Mouse (Mus musculus) CH12.LX (cell line): ENCODE measurements at regions not wholly inside any gene's neighbourhood (a gene's known extent, or its start where the extent isn't known, plus 50 kb on each side); places are given as distances from the start of the nearest gene placed in this dataset.

Experiments
- DNase-seq: peaks from one replicate; pipeline ENCODE4 v3.0.0-alpha.2; 2013; ENCODE audit errors: extremely low read depth
- H3K27ac ChIP-seq: 2 replicates; pipeline ENCODE4 v1.5.1; 2012; ENCODE audit warnings: low read depth, mild to moderate bottlenecking, control low read depth, moderate library complexity; ENCODE audit not compliant: insufficient read depth
- H3K27me3 ChIP-seq: replicated peaks from 2 replicates; pipeline ENCODE3; 2012; ENCODE audit warnings: inconsistent platforms
- H3K36me3 ChIP-seq, 2 experiments: replicated peaks in 1 of 2; 2 replicates each; pipeline versions ENCODE3 to v1.6.1; 2012; ENCODE audit warnings: inconsistent platforms in 1 of 2, low read length in 1 of 2, mild to moderate bottlenecking in 1 of 2, mixed read lengths in 1 of 2, moderate library complexity in 1 of 2; ENCODE audit not compliant: control insufficient read depth in 1 of 2, insufficient read depth in 1 of 2
- H3K4me1 ChIP-seq, 2 experiments: 2 replicates each; pipeline ENCODE4 v1.6.1; 2012; ENCODE audit warnings: inconsistent platforms in 1 of 2, moderate library complexity in 1 of 2; ENCODE audit not compliant: insufficient read depth in 2 of 2, control insufficient read depth in 1 of 2
- H3K4me2 ChIP-seq: 2 replicates; pipeline ENCODE4 v1.6.1; 2012; ENCODE audit warnings: low read depth, mild to moderate bottlenecking, control low read depth; ENCODE audit not compliant: poor library complexity, insufficient read depth, severe bottlenecking
- H3K4me3 ChIP-seq, 3 experiments: fragments of 150-350 bp in 1 of 3; sonication (generic) in 1 of 3; replicated peaks in 1 of 3; 2 replicates each; pipeline versions ENCODE3 to v1.5.1; 2011 to 2012; ENCODE audit warnings: low read depth in 2 of 3, low read length in 2 of 3, mild to moderate bottlenecking in 2 of 3, moderate library complexity in 2 of 3, control low read depth in 1 of 3, improper control_type of control experiment in 1 of 3, inconsistent platforms in 1 of 3, mixed read lengths in 1 of 3; ENCODE audit not compliant: poor library complexity in 1 of 3
- H3K79me2 ChIP-seq: replicated peaks from 2 replicates; pipeline ENCODE4 v1.6.1; 2012; ENCODE audit warnings: mild to moderate bottlenecking, moderate library complexity; ENCODE audit not compliant: control insufficient read depth, poor library complexity, insufficient read depth, severe bottlenecking; ENCODE audit errors: extremely low read depth
- H3K9ac ChIP-seq: 2 replicates; pipeline ENCODE4 v1.6.1; 2012; ENCODE audit warnings: low read depth, mild to moderate bottlenecking, control low read depth, moderate library complexity; ENCODE audit not compliant: insufficient read depth
- H3K9me3 ChIP-seq: replicated peaks from 2 replicates; pipeline ENCODE3; 2012; ENCODE audit warnings: low read length, inconsistent platforms, mixed read lengths
- CHD1 ChIP-seq: IDR thresholded peaks from 2 replicates; pipeline ENCODE4 v1.6.1; 2012; ENCODE audit warnings: low read depth, low read length, improper control_type of control experiment, inconsistent platforms
- CHD2 ChIP-seq: IDR thresholded peaks from 2 replicates; pipeline ENCODE4 v1.6.1; 2011; ENCODE audit warnings: low read length, improper control_type of control experiment
- E2F4 ChIP-seq: IDR thresholded peaks from 2 replicates; pipeline ENCODE4 v1.6.1; 2011; ENCODE audit warnings: low read depth, low read length, improper control_type of control experiment; ENCODE audit not compliant: insufficient replicate concordance
- EP300 ChIP-seq: IDR thresholded peaks from 2 replicates; pipeline ENCODE4 v1.6.1; 2011; ENCODE audit warnings: low read length, improper control_type of control experiment
- GABPA ChIP-seq: IDR thresholded peaks from 2 replicates; pipeline ENCODE4 v1.6.1; 2012; ENCODE audit warnings: low read depth, low read length, improper control_type of control experiment, inconsistent platforms; ENCODE audit not compliant: insufficient replicate concordance
- IRF4 ChIP-seq: IDR thresholded peaks from 2 replicates; pipeline ENCODE4 v1.6.1; 2014; ENCODE audit warnings: low read depth, mild to moderate bottlenecking, inconsistent platforms, low read length, improper control_type of control experiment
- JUN ChIP-seq: IDR thresholded peaks from 2 replicates; pipeline ENCODE4 v1.6.1; 2011; ENCODE audit warnings: low read depth, mild to moderate bottlenecking, low read length, improper control_type of control experiment, moderate library complexity; ENCODE audit not compliant: insufficient read depth
- JUND ChIP-seq: conservative IDR thresholded peaks from 2 replicates; pipeline ENCODE4 v1.6.1; 2011; ENCODE audit warnings: low read depth, low read length, improper control_type of control experiment
- MAFK ChIP-seq: IDR thresholded peaks from 2 replicates; pipeline ENCODE4 v1.6.1; 2011; ENCODE audit warnings: low read length, improper control_type of control experiment; ENCODE audit not compliant: insufficient replicate concordance
- MEF2A ChIP-seq: IDR thresholded peaks from 2 replicates; pipeline ENCODE4 v1.6.1; 2014; ENCODE audit warnings: low read depth, mild to moderate bottlenecking, inconsistent platforms, low read length, improper control_type of control experiment, borderline replicate concordance
- NELFE ChIP-seq: IDR thresholded peaks from 2 replicates; pipeline ENCODE4 v1.6.1; 2011; ENCODE audit warnings: low read depth, low read length, improper control_type of control experiment
- PAX5 ChIP-seq: IDR thresholded peaks from 2 replicates; pipeline ENCODE4 v1.6.1; 2012; ENCODE audit warnings: low read length, inconsistent platforms, mixed read lengths
- POLR2A ChIP-seq: IDR thresholded peaks from 2 replicates; pipeline ENCODE4 v1.6.1; 2011; ENCODE audit warnings: low read depth, mild to moderate bottlenecking, improper control_type of control experiment, low read length
- POLR2AphosphoS2 ChIP-seq: IDR thresholded peaks from 2 replicates; pipeline ENCODE4 v1.6.1; 2011; ENCODE audit warnings: low read depth, low read length, improper control_type of control experiment
- SMC3 ChIP-seq: IDR thresholded peaks from 2 replicates; pipeline ENCODE4 v1.6.1; 2011; ENCODE audit warnings: low read depth, low read length, improper control_type of control experiment
- TCF12 ChIP-seq: IDR thresholded peaks from 2 replicates; pipeline ENCODE4 v1.6.1; 2014; ENCODE audit warnings: low read depth, mild to moderate bottlenecking, inconsistent platforms, low read length, improper control_type of control experiment
- UBTF ChIP-seq: IDR thresholded peaks from 2 replicates; pipeline ENCODE4 v1.6.1; 2012; ENCODE audit warnings: low read depth, mild to moderate bottlenecking, inconsistent platforms, low read length, improper control_type of control experiment, moderate library complexity
- USF2 ChIP-seq: conservative IDR thresholded peaks from 2 replicates; pipeline ENCODE4 v1.6.1; 2011; ENCODE audit warnings: low read depth, low read length, improper control_type of control experiment
- ZC3H11A ChIP-seq: IDR thresholded peaks from 2 replicates; pipeline ENCODE4 v1.6.1; 2012; ENCODE audit warnings: low read depth, mild to moderate bottlenecking, inconsistent platforms, low read length, improper control_type of control experiment
- ZKSCAN1 ChIP-seq: IDR thresholded peaks from 2 replicates; pipeline ENCODE4 v1.6.1; 2012; ENCODE audit warnings: low read depth, inconsistent platforms, low read length, improper control_type of control experiment, borderline replicate concordance
- dilution Hi-C: fragments of 300-500 bp; cut with MboI; formaldehyde crosslinking; loops from 2 replicates; pipeline ENCODE4 v1.14.3; 2020; ENCODE audit warnings: low sequenced_read_pairs; ENCODE audit not compliant: extremely low pct_unique_long_range_greater_than_20kb, extremely low pct_ligation_motif_present
- in situ Hi-C: fragments of 300-500 bp; cut with MboI; formaldehyde crosslinking; loops from 3 replicates; pipeline ENCODE4 v1.14.3; 2019; ENCODE audit warnings: low sequenced_read_pairs, low pct_ligation_motif_present, low pct_unique_long_range_greater_than_20kb, mixed read lengths

- DNase-seq, result no peak
- no peak overlapping the region for H3K9ac ChIP-seq
- H3K27me3 ChIP-seq, result no peaks in the 10 kb centered on the region
- TF ChIP-seq POLR2A, result no peak
- no peak for TF ChIP-seq JUND
- no peak for TF ChIP-seq MEF2A
- no peak for TF ChIP-seq ZC3H11A
- no peak for TF ChIP-seq CHD2
- TF ChIP-seq SMC3, result no peak
- TF ChIP-seq UBTF, result no peak
- no peak for TF ChIP-seq TCF12
- H3K4me2 ChIP-seq, result no peak overlapping the region
- H3K4me3 ChIP-seq, result no peak overlapping the region
- H3K79me2 ChIP-seq, result no peaks in the 10 kb centered on the region
- H3K27ac ChIP-seq, result no peak overlapping the region
- H3K4me1 ChIP-seq, result no peaks in the 10 kb centered on the region
- in situ Hi-C loops, result no loop called here
- H3K9me3 ChIP-seq, result peaks cover 2% of the 10 kb centered on the region
- no peaks in the 10 kb centered on the region for H3K36me3 ChIP-seq
- dilution Hi-C loops, result no loop called here
Observed at GRCm38 (mm10) chr10:92570496-92570895, 151.7 kb downstream of the Nedd1 start.

GRCm38 (mm10) chr10:92557463-92557862, 164.8 kb downstream of the Nedd1 start:
- Histone ChIP-seq H3K4me3 (no peak overlapping the region), H3K4me2 (no peak overlapping the region), H3K9ac (no peak overlapping the region), H3K79me2 (no peaks in the 10 kb centered on the region), H3K9me3 (no peaks in the 10 kb centered on the region), H3K27ac (no peak overlapping the region), H3K36me3 (no peaks in the 10 kb centered on the region), H3K27me3 (no peaks in the 10 kb centered on the region), H3K4me1 (peaks cover 0 to 17% of the 10 kb centered on the region in 2 experiments; a peak in 2 of 4 replicates)
- DNase-seq, result no peak
- no peak for TF ChIP-seq USF2
- TF ChIP-seq SMC3, result no peak
- TF ChIP-seq EP300, result no peak
- TF ChIP-seq TCF12, result no peak
- TF ChIP-seq E2F4, result no peak
- TF ChIP-seq GABPA, result no peak
- TF ChIP-seq POLR2AphosphoS2, result no peak
- TF ChIP-seq ZKSCAN1, result no peak
- TF ChIP-seq JUND, result no peak
- no peak for TF ChIP-seq IRF4
- TF ChIP-seq PAX5, result no peak
- TF ChIP-seq CHD1, result no peak
- TF ChIP-seq MEF2A, result no peak
- no peak for TF ChIP-seq CHD2
- TF ChIP-seq JUN, result no peak
- TF ChIP-seq NELFE, result no peak
- TF ChIP-seq MAFK, result no peak
- in situ Hi-C loops (no loop called here), dilution Hi-C loops (no loop called here)
